Mouse (Mus musculus) T-cell, adult 2 months (primary cell): ENCODE results near the gene Gm13275.
"Not testable (repeated sequence)": the region's sequence is repeated elsewhere in the genome, so short reads cannot be mapped to it uniquely, and the experiment has no call there.

Source experiments
- DNase-seq: peaks from one replicate; pipeline ENCODE4 v3.0.0; 2022; ENCODE audit warnings: low spot score

The Gm13275 gene

DNA sequence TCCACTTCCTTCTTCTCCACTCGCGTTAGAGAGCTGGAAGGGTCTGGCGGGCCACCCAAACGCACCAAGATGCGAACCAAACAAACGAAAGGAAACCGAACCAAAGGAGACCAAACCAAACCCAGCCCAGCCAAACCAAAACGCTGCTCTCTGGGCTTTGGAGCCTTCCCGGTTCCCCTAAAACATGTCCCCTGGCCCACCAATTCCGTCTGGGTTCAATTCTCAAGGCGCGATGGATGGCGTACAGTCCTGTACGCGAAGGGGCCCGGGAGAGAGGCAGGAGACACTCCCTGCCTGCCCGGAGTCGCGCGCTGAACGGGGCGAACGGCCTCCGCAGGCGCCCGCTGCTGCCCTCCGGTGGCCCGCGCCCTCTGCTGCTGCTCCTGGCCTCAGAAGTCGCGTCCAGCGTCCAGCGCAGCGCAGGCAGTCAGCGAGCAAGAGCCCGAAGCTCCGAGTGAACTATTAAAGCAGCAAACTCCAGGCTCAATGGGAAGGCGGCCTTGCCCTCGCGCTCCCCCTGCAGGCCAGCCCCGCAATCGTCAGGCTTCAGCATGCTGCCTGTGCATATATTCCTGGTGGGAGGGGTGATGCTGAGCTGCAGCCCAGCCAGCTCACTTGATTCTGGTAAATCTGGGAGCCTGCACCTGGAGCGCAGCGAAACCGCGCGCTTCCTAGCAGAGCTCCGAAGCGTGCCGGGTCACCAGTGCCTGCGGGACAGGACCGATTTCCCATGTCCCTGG is at the start of gene Gm13275:
Gene Gm13275, plus strand, starts transcription at position 552 of the 740 bp plus-strand sequence.
- DNase-seq, result peak; percentile 68

DNA sequence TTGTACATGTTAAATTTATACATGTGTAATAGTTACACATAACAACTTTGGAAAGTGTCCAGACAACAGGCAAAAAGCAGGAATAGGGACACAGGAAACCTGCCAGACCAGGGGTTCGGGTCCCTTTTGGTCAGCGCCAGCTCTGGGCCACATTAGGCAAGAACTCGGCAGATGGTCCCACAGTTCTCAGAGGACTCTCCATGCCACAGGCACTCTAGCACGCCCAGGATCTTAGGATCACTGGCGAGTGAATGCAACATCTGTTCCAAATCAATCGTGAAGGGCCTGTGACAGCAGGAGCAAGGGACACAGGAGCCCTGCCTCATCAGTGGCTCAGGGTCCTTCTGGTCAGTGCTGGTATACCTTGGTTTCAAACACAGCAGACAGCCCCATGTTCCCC is 44.4 kb upstream of the Gm13275 start:
- DNase-seq, result no peak

DNA sequence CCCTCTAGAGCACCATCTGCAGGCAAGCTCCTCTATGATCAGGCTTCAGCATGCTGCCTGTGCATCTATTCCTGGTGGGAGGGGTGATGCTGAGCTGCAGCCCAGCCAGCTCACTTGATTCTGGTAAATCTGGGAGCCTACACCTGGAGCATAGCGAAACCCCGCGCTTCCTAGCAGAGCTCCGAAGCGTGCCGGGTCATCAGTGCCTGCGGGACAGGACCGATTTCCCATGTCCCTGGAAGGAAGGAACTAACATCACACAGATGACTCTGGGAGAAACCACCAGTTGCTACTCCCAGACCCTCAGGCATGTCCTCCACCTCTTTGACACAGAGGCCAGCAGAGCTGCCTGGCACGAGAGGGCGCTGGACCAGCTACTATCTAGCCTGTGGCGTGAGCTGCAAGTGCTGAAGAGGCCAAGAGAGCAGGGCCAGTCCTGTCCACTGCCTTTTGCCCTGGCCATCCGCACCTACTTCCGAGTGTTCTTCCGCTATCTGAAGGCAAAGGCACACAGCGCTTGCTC is 39.4 kb upstream of the Gm13275 start, which contains the start of gene Gm13271:
Gene Gm13271, plus strand, starts transcription at position 51 of the 523 bp plus-strand sequence.
- peak; percentile 56 for DNase-seq

DNA sequence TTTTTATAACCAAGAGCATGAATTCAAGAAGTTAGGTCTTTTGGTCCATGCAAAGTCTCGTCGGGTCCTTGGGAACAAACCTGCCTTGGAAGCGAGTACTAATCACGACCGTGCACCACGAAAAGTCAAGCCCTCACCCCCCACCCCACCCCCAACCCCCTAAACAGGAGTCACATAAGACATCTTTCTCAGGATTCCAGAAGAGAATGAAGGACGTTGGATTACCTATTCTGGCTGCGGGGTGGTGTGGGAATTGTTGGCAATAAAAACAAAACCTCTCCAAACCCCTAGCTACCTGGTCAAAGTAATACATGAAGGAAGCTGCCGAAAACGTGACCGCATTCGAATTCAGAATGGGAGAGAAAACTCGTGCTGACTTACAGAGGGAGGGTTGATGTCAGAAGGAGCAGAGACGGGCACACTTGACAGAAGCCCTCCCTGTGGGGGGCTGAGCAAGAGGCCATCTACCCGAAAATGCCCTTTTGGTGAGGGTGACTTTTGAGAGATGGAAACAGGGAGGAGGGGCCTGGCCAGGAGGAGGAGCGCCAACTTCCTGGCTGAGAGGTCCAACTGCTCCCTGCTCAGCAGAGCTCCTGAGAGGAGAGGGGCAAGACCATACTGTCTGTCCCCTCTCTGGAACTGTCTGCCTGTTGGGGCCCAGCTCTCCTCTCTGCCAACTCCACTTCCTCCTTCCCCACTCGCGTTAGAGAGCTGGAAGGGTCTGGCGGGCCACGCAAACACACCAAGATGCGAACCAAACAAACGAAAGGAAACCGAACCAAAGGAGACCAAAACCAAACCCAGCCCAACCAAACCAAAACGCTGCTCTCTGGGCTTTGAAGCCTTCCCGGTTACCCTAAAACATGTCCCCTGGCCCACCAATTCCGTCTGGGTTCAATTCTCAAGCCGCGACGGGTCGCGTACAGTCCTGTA is 37.4 kb upstream of the Gm13275 start:
- not testable (repeated sequence) for DNase-seq

DNA sequence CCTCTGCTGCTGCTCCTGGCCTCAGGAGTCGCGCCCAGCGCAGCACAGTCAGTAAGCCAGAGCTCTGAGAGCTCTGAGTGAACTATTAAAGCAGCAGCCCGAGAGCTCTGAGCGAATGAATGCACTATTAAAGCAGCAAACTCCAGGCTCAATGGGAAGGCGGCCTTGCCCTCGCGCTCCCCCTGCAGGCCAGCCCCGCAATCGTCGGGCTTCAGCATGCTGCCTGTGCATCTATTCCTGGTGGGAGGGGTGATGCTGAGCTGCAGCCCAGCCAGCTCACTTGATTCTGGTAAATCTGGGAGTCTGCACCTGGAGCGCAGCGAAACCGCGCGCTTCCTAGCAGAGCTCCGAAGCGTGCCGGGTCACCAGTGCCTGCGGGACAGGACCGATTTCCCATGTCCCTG is 36.7 kb upstream of the Gm13275 start:
- peak; percentile 88 for DNase-seq

DNA sequence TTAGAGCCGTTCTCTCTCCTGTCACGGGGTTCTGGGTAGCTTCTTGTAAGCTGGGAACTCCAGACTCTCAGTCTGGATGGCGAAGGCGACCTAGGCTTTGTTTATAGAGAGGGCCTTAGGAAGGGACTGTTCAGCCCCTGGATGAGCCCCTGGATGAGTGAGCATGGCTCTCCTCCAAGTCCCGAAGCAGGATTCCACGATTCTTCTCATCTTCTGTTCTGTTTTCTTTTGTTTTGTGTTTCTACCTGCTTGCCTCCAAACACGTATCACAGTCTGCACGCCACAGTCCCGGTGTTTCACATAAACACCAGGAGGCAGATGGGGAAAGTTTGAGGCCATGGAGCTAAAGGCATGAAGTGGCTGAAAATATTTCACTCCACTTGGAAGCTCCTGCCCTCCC is 35.5 kb upstream of the Gm13275 start:
- not testable (repeated sequence) for DNase-seq

DNA sequence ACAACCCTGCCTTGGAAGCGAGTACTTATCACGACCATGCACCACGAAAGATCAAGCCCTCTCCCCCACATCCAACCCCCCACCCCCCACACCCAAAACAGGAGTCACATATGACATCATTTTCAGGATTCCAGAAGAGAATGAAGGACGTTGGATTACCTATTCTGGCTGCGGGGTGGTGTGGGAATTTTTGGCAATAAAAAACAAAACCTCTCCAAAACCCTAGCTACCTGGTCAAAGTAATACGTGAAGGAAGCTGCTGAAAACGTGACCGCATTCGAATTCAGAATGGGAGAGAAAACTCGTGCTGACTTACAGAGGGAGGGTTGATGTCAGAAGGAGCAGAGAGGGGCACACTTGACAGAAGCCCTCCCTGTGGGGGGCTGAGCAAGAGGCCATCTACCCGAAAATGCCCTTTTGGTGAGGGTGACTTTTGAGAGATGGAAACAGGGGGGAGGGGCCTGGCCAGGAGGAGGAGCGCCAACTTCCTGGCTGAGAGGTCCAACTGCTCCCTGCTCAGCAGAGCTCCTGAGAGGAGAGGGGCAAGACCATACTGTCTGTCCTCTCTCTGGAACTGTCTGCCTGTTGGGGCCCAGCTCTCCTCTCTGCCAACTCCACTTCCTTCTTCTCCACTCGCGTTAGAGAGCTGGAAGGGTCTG is 34.5 kb upstream of the Gm13275 start, which contains the start of gene Gm13283:
Gene Gm13283, plus strand, starts transcription at position 510 of the 659 bp plus-strand sequence.
- DNase-seq, result peak; percentile 21

DNA sequence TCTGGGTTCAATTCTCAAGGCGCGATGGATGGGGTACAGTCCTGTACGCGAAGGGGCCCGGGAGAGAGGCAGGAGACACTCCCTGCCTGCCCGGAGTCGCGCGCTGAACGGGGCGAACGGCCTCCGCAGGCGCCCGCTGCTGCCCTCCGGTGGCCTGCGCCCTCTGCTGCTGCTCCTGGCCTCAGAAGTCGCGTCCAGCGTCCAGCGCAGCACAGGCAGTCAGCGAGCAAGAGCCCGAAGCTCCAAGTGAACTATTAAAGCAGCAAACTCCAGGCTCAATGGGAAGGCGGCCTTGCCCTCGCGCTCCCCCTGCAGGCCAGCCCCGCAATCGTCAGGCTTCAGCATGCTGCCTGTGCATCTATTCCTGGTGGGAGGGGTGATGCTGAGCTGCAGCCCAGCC is 33.9 kb upstream of the Gm13275 start:
- peak; percentile 55 for DNase-seq

DNA sequence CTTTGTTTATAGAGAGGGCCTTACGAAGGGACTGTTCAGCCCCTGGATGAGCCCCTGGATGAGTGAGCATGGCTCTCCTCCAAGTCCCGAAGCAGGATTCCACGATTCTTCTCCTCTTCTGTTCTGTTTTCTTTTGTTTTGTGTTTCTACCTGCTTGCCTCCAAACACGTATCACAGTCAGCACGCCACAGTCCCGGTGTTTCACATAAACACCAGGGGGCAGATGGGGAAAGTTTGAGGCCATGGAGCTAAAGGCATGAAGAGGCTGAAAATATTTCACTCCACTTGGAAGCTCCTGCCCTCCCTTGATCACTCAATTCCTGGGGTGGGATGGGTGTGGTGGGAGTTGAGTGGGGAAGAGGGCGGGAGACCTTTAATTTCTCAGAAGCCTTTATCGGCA is 32.5 kb upstream of the Gm13275 start:
- DNase-seq, result peak; percentile 75

DNA sequence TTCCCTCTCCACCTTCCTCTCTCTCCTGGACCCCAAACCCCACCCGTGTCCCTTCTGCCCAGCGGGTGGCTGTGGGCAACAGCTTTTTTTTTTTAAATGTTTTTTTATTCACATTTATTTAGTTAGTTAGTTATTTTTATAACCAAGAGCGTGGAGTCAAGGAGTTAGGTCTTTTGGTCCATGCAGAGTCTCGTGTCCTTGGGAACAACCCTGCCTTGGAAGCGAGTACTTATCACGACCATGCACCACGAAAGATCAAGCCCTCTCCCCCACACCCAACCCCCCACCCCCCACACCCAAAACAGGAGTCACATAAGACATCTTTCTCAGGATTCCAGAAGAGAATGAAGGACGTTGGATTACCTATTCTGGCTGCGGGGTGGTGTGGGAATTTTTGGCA is 31.9 kb upstream of the Gm13275 start:
- DNase-seq, result not testable (repeated sequence)

DNA sequence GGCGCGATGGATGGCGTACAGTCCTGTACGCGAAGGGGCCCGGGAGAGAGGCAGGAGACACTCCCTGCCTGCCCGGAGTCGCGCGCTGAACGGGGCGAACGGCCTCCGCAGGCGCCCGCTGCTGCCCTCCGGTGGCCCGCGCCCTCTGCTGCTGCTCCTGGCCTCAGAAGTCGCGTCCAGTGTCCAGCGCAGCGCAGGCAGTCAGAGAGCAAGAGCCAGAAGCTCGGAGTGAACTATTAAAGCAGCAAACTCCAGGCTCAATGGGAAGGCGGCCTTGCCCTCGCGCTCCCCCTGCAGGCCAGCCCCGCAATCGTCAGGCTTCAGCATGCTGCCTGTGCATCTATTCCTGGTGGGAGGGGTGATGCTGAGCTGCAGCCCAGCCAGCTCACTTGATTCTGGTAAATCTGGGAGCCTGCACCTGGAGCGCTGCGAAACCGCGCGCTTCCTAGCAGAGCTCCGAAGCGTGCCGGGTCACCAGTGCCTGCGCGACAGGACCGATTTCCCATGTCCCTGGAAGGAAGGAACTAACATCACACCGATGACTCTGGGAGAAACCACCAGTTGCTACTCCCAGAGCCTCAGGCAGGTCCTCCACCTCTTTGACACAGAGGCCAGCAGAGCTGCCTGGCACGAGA is 30.8 kb upstream of the Gm13275 start:
- DNase-seq, result peak; percentile 30

DNA sequence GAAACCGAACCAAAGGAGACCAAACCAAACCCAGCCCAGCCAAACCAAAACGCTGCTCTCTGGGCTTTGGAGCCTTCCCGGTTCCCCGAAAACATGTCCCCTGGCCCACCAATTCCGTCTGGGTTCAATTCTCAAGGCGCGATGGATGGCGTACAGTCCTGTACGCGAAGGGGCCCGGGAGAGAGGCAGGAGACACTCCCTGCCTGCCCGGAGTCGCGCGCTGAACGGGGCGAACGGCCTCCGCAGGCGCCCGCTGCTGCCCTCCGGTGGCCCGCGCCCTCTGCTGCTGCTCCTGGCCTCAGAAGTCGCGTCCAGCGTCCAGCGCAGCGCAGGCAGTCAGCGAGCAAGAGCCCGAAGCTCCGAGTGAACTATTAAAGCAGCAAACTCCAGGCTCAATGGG is 20.8 kb upstream of the Gm13275 start, which contains the start of gene Gm13290:
Gene Gm13290, plus strand, starts transcription at position 301 of the 400 bp plus-strand sequence.
- DNase-seq, result not testable (repeated sequence)

DNA sequence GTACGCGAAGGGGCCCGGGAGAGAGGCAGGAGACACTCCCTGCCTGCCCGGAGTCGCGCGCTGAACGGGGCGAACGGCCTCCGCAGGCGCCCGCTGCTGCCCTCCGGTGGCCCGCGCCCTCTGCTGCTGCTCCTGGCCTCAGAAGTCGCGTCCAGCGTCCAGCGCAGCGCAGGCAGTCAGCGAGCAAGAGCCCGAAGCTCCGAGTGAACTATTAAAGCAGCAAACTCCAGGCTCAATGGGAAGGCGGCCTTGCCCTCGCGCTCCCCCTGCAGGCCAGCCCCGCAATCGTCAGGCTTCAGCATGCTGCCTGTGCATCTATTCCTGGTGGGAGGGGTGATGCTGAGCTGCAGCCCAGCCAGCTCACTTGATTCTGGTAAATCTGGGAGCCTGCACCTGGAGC is 17.7 kb upstream of the Gm13275 start, which contains the start of gene Gm13289:
Gene Gm13289, plus strand, starts transcription at position 301 of the 400 bp plus-strand sequence.
- DNase-seq, result not testable (repeated sequence)

DNA sequence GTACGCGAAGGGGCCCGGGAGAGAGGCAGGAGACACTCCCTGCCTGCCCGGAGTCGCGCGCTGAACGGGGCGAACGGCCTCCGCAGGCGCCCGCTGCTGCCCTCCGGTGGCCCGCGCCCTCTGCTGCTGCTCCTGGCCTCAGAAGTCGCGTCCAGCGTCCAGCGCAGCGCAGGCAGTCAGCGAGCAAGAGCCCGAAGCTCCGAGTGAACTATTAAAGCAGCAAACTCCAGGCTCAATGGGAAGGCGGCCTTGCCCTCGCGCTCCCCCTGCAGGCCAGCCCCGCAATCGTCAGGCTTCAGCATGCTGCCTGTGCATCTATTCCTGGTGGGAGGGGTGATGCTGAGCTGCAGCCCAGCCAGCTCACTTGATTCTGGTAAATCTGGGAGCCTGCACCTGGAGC is 14.7 kb upstream of the Gm13275 start, which contains the start of gene Gm13272:
Gene Gm13272, plus strand, starts transcription at position 301 of the 400 bp plus-strand sequence.
- DNase-seq, result not testable (repeated sequence)

DNA sequence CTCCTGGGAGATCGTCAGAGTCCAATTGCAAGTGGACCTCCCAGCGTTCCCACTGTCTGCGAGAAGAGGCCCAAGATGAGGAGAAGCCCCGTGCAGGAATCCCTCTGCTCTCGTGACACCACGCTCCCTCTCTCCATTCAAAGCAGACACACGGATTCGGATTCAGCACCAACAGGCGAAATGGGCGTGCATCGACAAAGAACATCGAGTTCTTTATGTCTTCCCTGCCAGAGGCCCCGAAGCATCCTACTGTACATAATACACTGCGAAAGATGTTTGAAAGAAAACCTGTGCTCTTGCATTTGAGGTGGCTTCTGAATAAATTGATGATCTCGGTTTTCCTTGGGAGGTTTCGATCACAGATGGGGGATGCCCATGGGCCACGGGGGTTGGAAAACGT is 14.0 kb upstream of the Gm13275 start:
- DNase-seq, result not testable (repeated sequence)

DNA sequence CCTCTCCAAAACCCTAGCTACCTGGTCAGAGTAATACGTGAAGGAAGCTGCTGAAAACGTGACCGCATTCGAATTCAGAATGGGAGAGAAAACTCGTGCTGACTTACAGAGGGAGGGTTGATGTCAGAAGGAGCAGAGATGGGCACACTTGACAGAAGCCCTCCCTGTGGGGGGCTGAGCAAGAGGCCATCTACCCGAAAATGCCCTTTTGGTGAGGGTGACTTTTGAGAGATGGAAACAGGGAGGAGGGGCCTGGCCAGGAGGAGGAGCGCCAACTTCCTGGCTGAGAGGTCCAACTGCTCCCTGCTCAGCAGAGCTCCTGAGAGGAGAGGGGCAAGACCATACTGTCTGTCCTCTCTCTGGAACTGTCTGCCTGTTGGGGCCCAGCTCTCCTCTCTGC is 12.5 kb upstream of the Gm13275 start, which contains the start of gene Ifnz:
Gene Ifnz, plus strand, starts transcription at position 301 of the 400 bp plus-strand sequence.
- not testable (repeated sequence) for DNase-seq

DNA sequence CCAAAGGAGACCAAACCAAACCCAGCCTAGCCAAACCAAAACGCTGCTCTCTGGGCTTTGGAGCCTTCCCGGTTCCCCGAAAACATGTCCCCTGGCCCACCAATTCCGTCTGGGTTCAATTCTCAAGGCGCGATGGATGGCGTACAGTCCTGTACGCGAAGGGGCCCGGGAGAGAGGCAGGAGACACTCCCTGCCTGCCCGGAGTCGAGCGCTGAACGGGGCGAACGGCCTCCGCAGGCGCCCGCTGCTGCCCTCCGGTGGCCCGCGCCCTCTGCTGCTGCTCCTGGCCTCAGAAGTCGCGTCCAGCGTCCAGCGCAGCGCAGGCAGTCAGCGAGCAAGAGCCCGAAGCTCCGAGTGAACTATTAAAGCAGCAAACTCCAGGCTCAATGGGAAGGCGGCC is 12.0 kb upstream of the Gm13275 start:
- not testable (repeated sequence) for DNase-seq

DNA sequence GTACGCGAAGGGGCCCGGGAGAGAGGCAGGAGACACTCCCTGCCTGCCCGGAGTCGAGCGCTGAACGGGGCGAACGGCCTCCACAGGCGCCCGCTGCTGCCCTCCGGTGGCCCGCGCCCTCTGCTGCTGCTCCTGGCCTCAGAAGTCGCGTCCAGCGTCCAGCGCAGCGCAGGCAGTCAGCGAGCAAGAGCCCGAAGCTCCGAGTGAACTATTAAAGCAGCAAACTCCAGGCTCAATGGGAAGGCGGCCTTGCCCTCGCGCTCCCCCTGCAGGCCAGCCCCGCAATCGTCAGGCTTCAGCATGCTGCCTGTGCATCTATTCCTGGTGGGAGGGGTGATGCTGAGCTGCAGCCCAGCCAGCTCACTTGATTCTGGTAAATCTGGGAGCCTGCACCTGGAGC is 8.9 kb upstream of the Gm13275 start, which contains the start of gene Gm13276:
Gene Gm13276, plus strand, starts transcription at position 301 of the 400 bp plus-strand sequence.
- not testable (repeated sequence) for DNase-seq

DNA sequence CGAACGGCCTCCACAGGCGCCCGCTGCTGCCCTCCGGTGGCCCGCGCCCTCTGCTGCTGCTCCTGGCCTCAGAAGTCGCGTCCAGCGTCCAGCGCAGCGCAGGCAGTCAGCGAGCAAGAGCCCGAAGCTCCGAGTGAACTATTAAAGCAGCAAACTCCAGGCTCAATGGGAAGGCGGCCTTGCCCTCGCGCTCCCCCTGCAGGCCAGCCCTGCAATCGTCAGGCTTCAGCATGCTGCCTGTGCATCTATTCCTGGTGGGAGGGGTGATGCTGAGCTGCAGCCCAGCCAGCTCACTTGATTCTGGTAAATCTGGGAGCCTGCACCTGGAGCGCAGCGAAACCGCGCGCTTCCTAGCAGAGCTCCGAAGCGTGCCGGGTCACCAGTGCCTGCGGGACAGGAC is 5.9 kb upstream of the Gm13275 start, which contains the start of gene Gm13277:
Gene Gm13277, plus strand, starts transcription at position 231 of the 400 bp plus-strand sequence.
- DNase-seq, result peak; percentile 75

DNA sequence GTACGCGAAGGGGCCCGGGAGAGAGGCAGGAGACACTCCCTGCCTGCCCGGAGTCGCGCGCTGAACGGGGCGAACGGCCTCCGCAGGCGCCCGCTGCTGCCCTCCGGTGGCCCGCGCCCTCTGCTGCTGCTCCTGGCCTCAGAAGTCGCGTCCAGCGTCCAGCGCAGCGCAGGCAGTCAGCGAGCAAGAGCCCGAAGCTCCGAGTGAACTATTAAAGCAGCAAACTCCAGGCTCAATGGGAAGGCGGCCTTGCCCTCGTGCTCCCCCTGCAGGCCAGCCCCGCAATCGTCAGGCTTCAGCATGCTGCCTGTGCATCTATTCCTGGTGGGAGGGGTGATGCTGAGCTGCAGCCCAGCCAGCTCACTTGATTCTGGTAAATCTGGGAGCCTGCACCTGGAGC is 3.0 kb upstream of the Gm13275 start, which contains the start of gene Gm13278:
Gene Gm13278, plus strand, starts transcription at position 301 of the 400 bp plus-strand sequence.
- DNase-seq, result not testable (repeated sequence)

DNA sequence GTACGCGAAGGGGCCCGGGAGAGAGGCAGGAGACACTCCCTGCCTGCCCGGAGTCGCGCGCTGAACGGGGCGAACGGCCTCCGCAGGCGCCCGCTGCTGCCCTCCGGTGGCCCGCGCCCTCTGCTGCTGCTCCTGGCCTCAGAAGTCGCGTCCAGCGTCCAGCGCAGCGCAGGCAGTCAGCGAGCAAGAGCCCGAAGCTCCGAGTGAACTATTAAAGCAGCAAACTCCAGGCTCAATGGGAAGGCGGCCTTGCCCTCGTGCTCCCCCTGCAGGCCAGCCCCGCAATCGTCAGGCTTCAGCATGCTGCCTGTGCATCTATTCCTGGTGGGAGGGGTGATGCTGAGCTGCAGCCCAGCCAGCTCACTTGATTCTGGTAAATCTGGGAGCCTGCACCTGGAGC is 2.8 kb downstream of the Gm13275 start, which contains the start of gene Gm13279:
Gene Gm13279, plus strand, starts transcription at position 301 of the 400 bp plus-strand sequence.
- not testable (repeated sequence) for DNase-seq
